Mouse (Mus musculus): Measurements from ENCODE around the gene Disp1.

GRCm38 (mm10) chr1:183232985-183233678, 11.8 kb upstream of the Disp1 start:
- TF ChIP-seq USF1 (IDR thresholded peaks at IDR 0.05; ENCODE audit: low read depth, low read length) (no peak), KAT2A (IDR thresholded peaks at IDR 0.05; ENCODE audit: insufficient replicate concordance, low read length) (no peak), POLR2A (IDR thresholded peaks at IDR 0.05; ENCODE audit: low read depth, low read length) (no peak)
